Mouse (Mus musculus): ENCODE data around the gene Nfkb1. TPM values are rescaled to one million over a fixed set of nuclear protein-coding genes. Genes with fewer than 3 reads are reported as not detected.

The Nfkb1 gene
- polyA plus RNA-seq (2016; fragmentation: Nextera tagmentation; extraction: Ambion mirVana), result 13.2 and 16.0 TPM in 2 replicates

DNA sequence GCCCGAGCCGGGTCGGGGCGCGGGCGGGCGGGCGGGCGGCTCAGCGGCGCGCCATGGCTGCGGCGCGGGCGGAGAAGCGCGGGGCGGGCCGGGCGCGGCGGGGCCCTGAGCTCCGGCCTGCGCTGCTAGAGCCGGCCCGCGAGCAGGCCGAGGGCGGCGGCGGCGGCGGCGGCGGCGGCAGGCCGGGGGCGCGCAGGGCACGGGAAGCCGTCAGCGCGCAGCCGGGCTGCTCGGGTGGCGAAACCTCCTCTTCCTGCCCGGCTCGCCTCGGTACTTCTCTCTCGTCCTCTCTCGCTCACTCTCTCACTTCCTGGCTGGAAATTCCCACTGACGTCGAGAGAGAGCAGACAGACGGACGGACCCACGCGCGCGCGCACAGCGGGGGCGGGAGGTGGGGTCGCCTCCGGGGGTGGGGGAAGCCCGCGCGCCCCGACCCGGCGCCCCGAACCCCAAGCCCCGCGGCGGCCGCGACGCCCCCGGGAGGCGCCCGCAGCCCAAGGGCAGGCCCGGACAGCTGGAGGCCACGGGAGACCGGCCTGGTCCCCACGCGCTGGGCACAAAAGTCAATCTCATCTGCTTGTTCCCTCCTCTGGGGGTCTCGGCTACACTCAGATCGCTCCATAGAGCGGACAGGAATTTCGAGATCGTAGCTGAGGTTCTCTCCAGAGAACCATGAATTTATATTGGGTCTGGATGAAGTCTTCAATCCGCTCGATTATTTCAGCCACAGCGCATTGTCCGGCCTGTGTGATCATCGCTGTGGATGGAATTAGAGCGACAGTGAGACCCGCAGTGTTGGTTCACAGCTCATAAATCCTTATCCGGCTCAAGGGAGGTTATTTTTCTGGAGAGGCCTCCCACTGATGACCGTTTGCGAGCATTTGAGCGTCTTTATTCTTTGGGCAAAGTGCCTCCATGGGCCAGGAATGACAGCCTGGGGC, at the start of gene Nfkb1:
Gene Nfkb1, minus strand, starts transcription at position 357 of the 941 bp plus-strand sequence.
- 13% methylated on average over 85 of the region's 102 CpGs for WGBS
- H3K4me1 ChIP-seq, result peaks cover 62% of the 10 kb centered on the region
- H3K4me3 ChIP-seq, result peak within 1 kb of the TSS; percentile 99
- H3K36me3 ChIP-seq, result no peaks in the 10 kb centered on the region
- H3K27me3 ChIP-seq (ENCODE audit: insufficient read depth, poor library complexity, severe bottlenecking), result no peaks in the 10 kb centered on the region
- H3K27ac ChIP-seq, result peak within 1 kb of the TSS; percentile 100
- DNase-seq (ENCODE audit: low spot score), result no peak
- no peaks in the 10 kb centered on the region for H3K9me3 ChIP-seq

GRCm38 (mm10) chr3:135740711-135741110, 49.4 kb upstream of the Nfkb1 start:
- no peaks in the 10 kb centered on the region for H3K9me3 ChIP-seq
- 80% methylated on average over 8 of the region's 8 CpGs for WGBS
- no peaks in the 10 kb centered on the region for H3K27me3 ChIP-seq (ENCODE audit: insufficient read depth, poor library complexity, severe bottlenecking)
- H3K36me3 ChIP-seq, result no peaks in the 10 kb centered on the region
- no peak for DNase-seq (ENCODE audit: low spot score)
- H3K4me1 ChIP-seq, result peaks cover 5% of the 10 kb centered on the region
- H3K4me3 ChIP-seq, result no peak overlapping the region
- no peak overlapping the region for H3K27ac ChIP-seq

DNA sequence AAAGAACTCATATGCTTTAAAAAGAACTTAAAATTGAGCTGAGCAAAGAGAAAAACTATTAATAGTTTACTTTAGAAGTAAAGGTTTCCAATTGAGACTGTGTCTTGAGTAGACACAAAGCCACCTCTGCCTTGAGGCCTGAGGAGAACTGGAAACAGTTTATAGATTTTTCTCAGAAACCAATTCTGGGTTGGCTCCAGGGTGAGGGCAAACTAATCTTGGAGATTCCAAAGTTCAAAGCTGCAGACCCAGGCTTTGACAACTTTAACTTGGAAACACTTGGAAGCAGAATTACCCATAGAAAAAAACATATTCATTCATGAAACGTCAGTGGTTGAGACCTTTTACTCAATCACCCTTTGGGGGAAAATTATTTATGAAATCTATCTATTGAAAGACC, 43.4 kb upstream of the Nfkb1 start:
- no peak for DNase-seq (ENCODE audit: low spot score)
- Histone ChIP-seq H3K4me3 (no peak overlapping the region), H3K4me1 (peaks cover 16% of the 10 kb centered on the region), H3K9me3 (no peaks in the 10 kb centered on the region), H3K27ac (no peak overlapping the region), H3K36me3 (no peaks in the 10 kb centered on the region), H3K27me3 (ENCODE audit: insufficient read depth, poor library complexity, severe bottlenecking) (no peaks in the 10 kb centered on the region)
- 88% methylated on average over 1 of the region's 1 CpGs for WGBS

DNA sequence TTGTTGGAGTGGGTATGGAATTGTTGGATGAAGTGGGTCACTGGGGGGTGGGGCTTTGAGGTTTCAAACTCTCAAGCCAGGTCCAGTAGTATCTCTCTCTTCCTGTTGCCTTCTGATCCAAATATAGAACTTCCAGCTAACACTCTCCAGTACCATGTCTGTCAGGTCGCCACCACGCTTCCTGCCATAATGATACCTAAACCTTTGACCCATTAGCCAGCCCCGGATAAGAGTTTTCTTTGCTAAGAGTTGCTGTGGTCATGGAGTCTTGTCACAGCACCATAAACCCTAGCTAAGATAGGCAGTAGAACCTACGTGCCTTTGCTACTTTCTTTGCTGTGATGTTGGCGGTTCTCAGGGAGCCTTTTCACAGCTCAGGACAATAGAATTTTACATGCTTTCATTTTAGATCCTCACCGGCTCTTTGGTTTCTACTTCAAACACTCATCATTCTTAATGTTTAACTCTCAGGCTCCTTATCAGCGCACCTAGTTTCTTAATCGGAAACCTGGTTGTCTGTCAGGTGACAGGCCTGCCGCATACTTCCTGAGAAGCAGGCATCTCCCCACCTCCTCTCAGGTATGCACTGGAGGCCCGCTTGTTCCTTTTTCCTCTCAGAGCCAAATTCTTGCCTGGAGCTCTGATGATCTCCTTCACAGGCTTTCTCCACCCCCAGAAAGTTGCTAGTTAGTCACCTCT, 41.5 kb upstream of the Nfkb1 start:
- no peak for DNase-seq (ENCODE audit: low spot score)
- 79% methylated on average over 10 of the region's 10 CpGs for WGBS
- H3K27ac ChIP-seq, result no peak overlapping the region
- no peaks in the 10 kb centered on the region for H3K27me3 ChIP-seq (ENCODE audit: insufficient read depth, poor library complexity, severe bottlenecking)
- H3K4me3 ChIP-seq, result no peak overlapping the region
- peaks cover 11% of the 10 kb centered on the region; the same call in 1 of the 2 replicates for H3K4me1 ChIP-seq
- no peaks in the 10 kb centered on the region for H3K36me3 ChIP-seq
- H3K9me3 ChIP-seq, result no peaks in the 10 kb centered on the region

DNA sequence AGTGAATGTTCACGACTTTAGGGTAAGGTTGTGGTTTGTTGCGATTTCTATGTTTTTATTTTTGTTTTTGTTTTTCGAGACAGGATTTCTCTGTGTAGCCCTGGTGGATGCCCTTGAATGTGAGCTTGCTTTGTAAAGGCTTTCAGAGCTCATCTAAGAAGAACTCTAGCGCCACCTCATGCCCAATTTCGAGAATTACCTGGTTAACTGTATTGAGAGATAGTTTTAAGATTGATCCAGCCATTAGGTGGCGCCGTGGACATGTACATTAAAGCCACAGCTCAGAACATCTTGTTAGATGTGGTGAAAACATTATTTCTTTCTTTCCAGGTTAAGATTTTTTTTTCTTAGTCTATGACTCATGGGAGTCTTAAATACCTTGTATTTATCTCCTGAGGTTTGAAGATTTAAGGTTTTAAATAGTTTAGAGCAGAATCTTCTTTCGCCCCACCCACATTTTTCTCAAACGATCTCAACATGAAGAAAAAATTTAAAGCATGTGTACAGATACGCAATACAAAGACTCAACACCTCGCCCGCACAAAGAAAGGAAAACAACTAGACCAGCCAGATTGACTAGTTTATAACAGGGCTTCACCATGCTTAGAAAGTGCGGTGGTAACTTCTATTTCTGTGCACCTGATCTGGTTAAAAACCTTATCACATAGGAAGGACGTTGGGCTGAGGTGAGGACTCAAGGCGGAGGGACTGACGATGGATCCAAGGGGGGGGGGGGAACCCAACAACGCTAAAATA, 40.1 kb upstream of the Nfkb1 start:
- H3K9me3 ChIP-seq, result no peaks in the 10 kb centered on the region
- 21% methylated on average over 17 of the region's 17 CpGs for WGBS
- 0 out of 2 replicates have a peak overlapping the region, but pooled peaks have one; percentile 29 for H3K27ac ChIP-seq
- peaks cover 19% of the 10 kb centered on the region; the same call in 1 of the 2 replicates for H3K4me1 ChIP-seq
- peak; percentile 92 for DNase-seq (ENCODE audit: low spot score)
- H3K27me3 ChIP-seq (ENCODE audit: insufficient read depth, poor library complexity, severe bottlenecking), result no peaks in the 10 kb centered on the region
- no peaks in the 10 kb centered on the region for H3K36me3 ChIP-seq
- H3K4me3 ChIP-seq, result no peak overlapping the region

DNA sequence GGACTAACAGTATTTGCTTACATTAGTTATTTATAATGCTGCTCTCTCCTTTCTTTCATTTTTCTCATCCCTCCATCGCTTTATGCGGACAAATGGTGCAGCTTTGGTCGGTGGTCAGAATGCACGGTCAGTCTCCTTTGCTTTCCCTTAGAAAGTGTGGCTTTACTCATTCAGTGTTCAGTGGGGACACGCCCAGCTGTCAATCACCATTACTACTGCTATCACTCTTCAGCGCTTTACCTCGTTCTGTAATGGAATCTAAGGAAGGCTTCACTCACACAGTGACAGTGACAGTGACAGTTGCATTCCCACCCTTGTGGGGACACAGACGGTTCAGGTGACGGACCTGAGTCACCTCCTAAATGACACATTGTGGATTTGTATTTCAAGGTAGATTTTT, 39.4 kb upstream of the Nfkb1 start:
- no peaks in the 10 kb centered on the region for H3K9me3 ChIP-seq
- WGBS, result 38% methylated on average over 9 of the region's 9 CpGs
- H3K4me1 ChIP-seq, result peaks cover 23% of the 10 kb centered on the region
- no peaks in the 10 kb centered on the region for H3K36me3 ChIP-seq
- H3K27ac ChIP-seq, result no peak overlapping the region
- H3K4me3 ChIP-seq, result no peak overlapping the region
- H3K27me3 ChIP-seq (ENCODE audit: insufficient read depth, poor library complexity, severe bottlenecking), result no peaks in the 10 kb centered on the region
- DNase-seq (ENCODE audit: low spot score), result no peak

DNA sequence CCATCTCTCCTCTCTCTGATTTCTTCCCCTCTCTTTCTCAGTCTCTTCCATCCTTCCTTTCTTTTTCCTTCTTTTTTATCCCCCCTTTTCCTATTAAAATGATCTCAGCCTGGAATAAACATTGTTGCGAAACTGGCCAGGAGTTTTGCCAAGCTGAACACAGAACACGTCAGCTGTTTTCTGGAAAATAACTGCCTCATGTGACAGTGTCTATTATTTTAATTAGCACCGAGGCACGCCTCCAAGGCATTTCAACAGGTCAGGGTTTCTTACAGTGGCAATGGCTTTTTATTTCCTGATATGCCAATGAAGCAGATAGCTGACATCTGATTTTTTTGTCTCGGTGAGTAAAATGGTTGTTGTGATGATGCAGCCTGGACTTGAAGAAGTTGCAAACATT, 38.2 kb upstream of the Nfkb1 start:
- Histone ChIP-seq H3K4me3 (no peak overlapping the region), H3K36me3 (no peaks in the 10 kb centered on the region), H3K4me1 (peaks cover 25% of the 10 kb centered on the region), H3K27ac (no peak overlapping the region), H3K27me3 (ENCODE audit: insufficient read depth, poor library complexity, severe bottlenecking) (no peaks in the 10 kb centered on the region), H3K9me3 (no peaks in the 10 kb centered on the region)
- no peak for DNase-seq (ENCODE audit: low spot score)
- 80% methylated on average over 5 of the region's 5 CpGs for WGBS

GRCm38 (mm10) chr3:135728900-135729299, 37.6 kb upstream of the Nfkb1 start:
- Histone ChIP-seq H3K36me3 (no peaks in the 10 kb centered on the region), H3K4me3 (no peak overlapping the region), H3K9me3 (no peaks in the 10 kb centered on the region), H3K27ac (no peak overlapping the region), H3K27me3 (ENCODE audit: insufficient read depth, poor library complexity, severe bottlenecking) (no peaks in the 10 kb centered on the region), H3K4me1 (peaks cover 25% of the 10 kb centered on the region)
- 71% methylated on average over 6 of the region's 6 CpGs for WGBS
- no peak for DNase-seq (ENCODE audit: low spot score)

GRCm38 (mm10) chr3:135727339-135727738, 36.0 kb upstream of the Nfkb1 start:
- Histone ChIP-seq H3K27ac (no peak overlapping the region), H3K4me1 (peaks cover 25% of the 10 kb centered on the region), H3K4me3 (no peak overlapping the region), H3K27me3 (ENCODE audit: insufficient read depth, poor library complexity, severe bottlenecking) (no peaks in the 10 kb centered on the region), H3K9me3 (no peaks in the 10 kb centered on the region), H3K36me3 (no peaks in the 10 kb centered on the region)
- DNase-seq (ENCODE audit: low spot score), result no peak
- WGBS, result 80% methylated on average over 10 of the region's 10 CpGs

GRCm38 (mm10) chr3:135726521-135727275, 35.4 kb upstream of the Nfkb1 start:
- Histone ChIP-seq H3K36me3 (no peaks in the 10 kb centered on the region), H3K27ac (no peak overlapping the region), H3K27me3 (ENCODE audit: insufficient read depth, poor library complexity, severe bottlenecking) (no peaks in the 10 kb centered on the region), H3K4me1 (peaks cover 23% of the 10 kb centered on the region), H3K4me3 (no peak overlapping the region), H3K9me3 (no peaks in the 10 kb centered on the region)
- no peak for DNase-seq (ENCODE audit: low spot score)
- 72% methylated on average over 7 of the region's 7 CpGs for WGBS

DNA sequence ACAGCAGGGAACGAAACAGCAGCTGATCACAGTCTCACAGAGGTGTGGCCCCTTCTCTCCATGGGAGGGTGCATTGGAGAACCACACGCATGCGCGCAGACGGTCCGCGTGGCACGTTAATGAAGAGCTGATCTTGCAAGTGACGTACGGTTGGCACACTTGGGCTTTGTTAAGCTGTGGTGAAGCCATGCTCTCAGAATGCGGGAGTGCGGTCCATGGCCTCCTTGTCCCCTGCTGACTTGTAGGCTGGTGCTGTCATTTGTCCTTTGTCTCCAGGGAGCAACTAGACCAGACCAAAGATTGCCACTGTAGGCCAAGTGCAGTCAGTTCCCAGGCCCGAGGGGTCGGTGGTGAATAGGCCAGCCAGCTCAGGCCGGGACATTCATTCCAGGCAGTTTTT, 34.7 kb upstream of the Nfkb1 start:
- Histone ChIP-seq H3K9me3 (no peaks in the 10 kb centered on the region), H3K4me1 (peaks cover 23% of the 10 kb centered on the region), H3K27ac (no peak overlapping the region), H3K27me3 (ENCODE audit: insufficient read depth, poor library complexity, severe bottlenecking) (no peaks in the 10 kb centered on the region), H3K4me3 (no peak overlapping the region), H3K36me3 (no peaks in the 10 kb centered on the region)
- WGBS, result 81% methylated on average over 15 of the region's 15 CpGs
- no peak for DNase-seq (ENCODE audit: low spot score)

DNA sequence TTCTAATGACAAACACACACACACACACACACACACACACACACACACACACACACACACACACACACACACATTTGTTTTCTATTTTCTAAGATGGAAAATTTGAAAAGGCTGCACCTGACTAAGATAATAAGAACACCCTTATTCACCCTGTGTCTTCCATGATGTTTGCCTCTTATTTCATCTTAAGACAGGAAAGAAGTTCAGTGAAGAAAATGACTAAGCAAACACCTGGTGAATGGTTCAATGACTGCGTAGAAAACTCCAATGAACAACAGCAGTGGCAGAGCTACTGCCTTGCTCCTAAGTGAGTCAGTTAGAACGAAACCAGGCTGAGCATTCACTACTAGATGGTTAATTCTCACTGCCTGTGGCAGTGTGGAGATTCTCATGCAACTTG, 30.8 kb upstream of the Nfkb1 start:
- Histone ChIP-seq H3K4me1 (peaks cover 22% of the 10 kb centered on the region), H3K27ac (no peak overlapping the region), H3K9me3 (no peaks in the 10 kb centered on the region), H3K36me3 (no peaks in the 10 kb centered on the region), H3K27me3 (ENCODE audit: insufficient read depth, poor library complexity, severe bottlenecking) (no peaks in the 10 kb centered on the region), H3K4me3 (no peak overlapping the region)
- WGBS, result 90% methylated on average over 2 of the region's 2 CpGs
- no peak for DNase-seq (ENCODE audit: low spot score)
